16 mouse cellular contexts compared by ENCODE assay signal in genomic region chr9:5922526-5922925, GRCm38 (mm10).
"Had no signal": no experiment of that assay in that cellular context is flagged by ENCODE, and none has a peak within 500 bp of the region (broad histone marks: within the 10 kb centered on the region; RNA-seq: fewer than 3 reads in every experiment).

No protein-coding gene starts in this region.

- DNase-seq: heart, postnatal 10 days; heart, postnatal 14 days; heart, postnatal 36 days; heart, postnatal 4 days; kidney, adult 11 months; kidney, adult 18-20 months; kidney, adult 2 months; kidney, adult 8-10 months; kidney, adult 9 months; kidney, postnatal 10 days; kidney, postnatal 14 days; kidney, postnatal 25 days; kidney, postnatal 36 days; kidney, postnatal 4 days; layer of hippocampus, adult 9-11 months; layer of hippocampus, postnatal 36 days had no signal
